Mouse (Mus musculus) ovary, adult 18-20 months (tissue): ENCODE data around the gene Zfp668.

Source experiments
- DNase-seq: peaks from one replicate; pipeline ENCODE4 v3.0.0; 2022; ENCODE audit warnings: low spot score, mixed read lengths

Gene Zfp668

GRCm38 (mm10) chr7:127894480-127894879 is 17.9 kb upstream of the Zfp668 start:
- no peak for DNase-seq

GRCm38 (mm10) chr7:127890798-127891197 is 14.2 kb upstream of the Zfp668 start, which contains the start of gene Prss53:
Prss53 (minus strand) TSS chr7:127890970.
- no peak for DNase-seq

GRCm38 (mm10) chr7:127888821-127889220 is 12.2 kb upstream of the Zfp668 start:
- DNase-seq = no peak

GRCm38 (mm10) chr7:127887781-127888180 is 11.2 kb upstream of the Zfp668 start:
- DNase-seq = no peak

GRCm38 (mm10) chr7:127887191-127887590 is 10.6 kb upstream of the Zfp668 start:
- DNase-seq = no peak

- no peak for DNase-seq
These were observed 9.9 kb upstream of the Zfp668 start for GRCm38 (mm10) chr7:127886551-127886950.

GRCm38 (mm10) chr7:127885951-127886350 is 9.3 kb upstream of the Zfp668 start:
- DNase-seq = peak; percentile 49

GRCm38 (mm10) chr7:127880431-127880830 is 3.8 kb upstream of the Zfp668 start:
- no peak for DNase-seq

- no peak for DNase-seq
These were observed 2.7 kb upstream of the Zfp668 start for GRCm38 (mm10) chr7:127879301-127879700.

GRCm38 (mm10) chr7:127876041-127876466 is 574 bp downstream of the Zfp668 start, which contains the start of gene Zfp646:
Zfp646 (plus strand) TSS chr7:127876221.
- peak; percentile 63 for DNase-seq

- peak; percentile 92 for DNase-seq
These were observed 1.0 kb downstream of the Zfp668 start for GRCm38 (mm10) chr7:127875627-127876001.

GRCm38 (mm10) chr7:127874812-127875626 is 1.6 kb downstream of the Zfp668 start:
- DNase-seq = no peak

GRCm38 (mm10) chr7:127870136-127870821 is 6.3 kb downstream of the Zfp668 start:
- DNase-seq = no peak

- DNase-seq = no peak
These were observed 7.3 kb downstream of the Zfp668 start for GRCm38 (mm10) chr7:127869149-127869810.

GRCm38 (mm10) chr7:127867641-127868040 is 9.0 kb downstream of the Zfp668 start:
- DNase-seq = no peak

GRCm38 (mm10) chr7:127866434-127866833 is 10.2 kb downstream of the Zfp668 start:
- no peak for DNase-seq

- DNase-seq = no peak
These were observed 18.4 kb downstream of the Zfp668 start for GRCm38 (mm10) chr7:127858258-127858657.

GRCm38 (mm10) chr7:127850906-127851305 is 25.7 kb downstream of the Zfp668 start:
- no peak for DNase-seq

- no peak for DNase-seq
These were observed 26.4 kb downstream of the Zfp668 start for GRCm38 (mm10) chr7:127849973-127850875.

GRCm38 (mm10) chr7:127842001-127842718 is 34.5 kb downstream of the Zfp668 start:
- peak; percentile 66 for DNase-seq
